Mouse (Mus musculus) kidney, adult 2 months (tissue): ENCODE measurements around the gene Abcg4.

Experiments used
- CTCF ChIP-seq: fragments of 200-500 bp; conservative IDR thresholded peaks from 2 replicates; pipeline ENCODE4 v1.5.1; 2011; ENCODE audit warnings: low read depth, mild to moderate bottlenecking, control low read depth, low read length, moderate library complexity, mixed read lengths; ENCODE audit not compliant: insufficient read depth, insufficient read length
- POLR2A ChIP-seq: fragments of 200-500 bp; IDR thresholded peaks from one replicate; pipeline ENCODE4 v1.6.1; 2011; ENCODE audit warnings: low read depth, low read length, control low read depth

DNA sequence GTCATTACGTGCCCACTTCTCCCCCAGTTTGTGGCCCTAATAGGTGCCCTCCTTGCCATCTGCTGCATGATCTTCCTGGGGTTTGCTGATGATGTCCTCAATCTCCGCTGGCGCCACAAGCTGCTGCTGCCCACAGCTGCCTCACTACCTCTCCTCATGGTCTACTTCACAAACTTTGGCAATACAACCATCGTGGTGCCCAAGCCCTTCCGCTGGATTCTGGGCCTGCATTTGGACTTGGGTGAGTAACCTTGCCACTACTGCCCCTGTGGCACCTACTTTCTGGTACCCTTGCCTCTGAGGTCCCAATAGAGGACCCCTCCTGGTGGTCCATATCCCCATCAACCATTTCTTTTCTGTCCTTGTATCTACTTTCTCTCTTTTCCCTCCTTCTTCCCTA is 39.5 kb upstream of the Abcg4 start:
- TF ChIP-seq POLR2A (no peak), CTCF (no peak)
